Mouse (Mus musculus): ENCODE data around the gene Ubl5.

The Ubl5 gene

DNA sequence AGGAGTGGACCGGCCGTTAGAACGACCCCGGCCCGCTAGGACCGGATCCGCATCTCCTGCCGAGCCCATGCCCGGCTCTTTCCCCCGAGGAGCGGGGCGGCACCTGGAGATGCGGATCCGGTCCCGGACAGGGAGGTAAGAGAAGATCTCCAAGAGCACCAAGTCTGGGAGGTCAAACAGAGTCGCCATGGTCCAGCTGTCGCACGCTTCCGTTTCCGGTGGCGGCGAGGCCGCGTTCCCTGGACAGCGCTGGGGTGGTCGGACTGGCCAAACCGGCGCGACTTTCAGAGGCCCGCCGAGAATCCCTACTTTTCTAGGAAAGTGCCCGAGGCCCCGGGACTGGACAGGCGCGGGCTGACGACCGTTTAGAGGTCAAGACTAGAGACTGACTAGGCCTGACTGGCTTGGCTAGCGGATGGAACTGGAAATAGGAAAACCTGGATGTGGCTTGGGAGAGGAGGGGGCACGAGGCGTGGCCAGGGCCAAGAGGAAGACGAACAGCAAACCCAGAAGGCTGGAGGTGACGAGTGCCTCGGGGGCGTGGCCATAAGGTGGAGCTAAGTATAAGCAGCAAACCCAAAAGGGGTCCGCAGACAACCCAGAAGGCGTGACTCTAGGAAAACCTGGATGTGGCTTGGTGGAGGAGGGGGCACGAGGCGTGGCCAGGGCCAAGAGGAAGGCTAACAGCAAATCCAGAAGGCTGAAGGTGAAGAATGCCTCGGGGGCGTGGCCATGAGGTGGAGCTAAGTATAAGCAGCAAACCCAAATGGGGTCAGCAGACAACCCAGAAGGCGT, at the start of gene Ubl5:
Gene Ubl5 (plus strand): TSS at position 778 of the 795 bp plus-strand sequence.
- DNase-seq = peak; percentile 98

DNA sequence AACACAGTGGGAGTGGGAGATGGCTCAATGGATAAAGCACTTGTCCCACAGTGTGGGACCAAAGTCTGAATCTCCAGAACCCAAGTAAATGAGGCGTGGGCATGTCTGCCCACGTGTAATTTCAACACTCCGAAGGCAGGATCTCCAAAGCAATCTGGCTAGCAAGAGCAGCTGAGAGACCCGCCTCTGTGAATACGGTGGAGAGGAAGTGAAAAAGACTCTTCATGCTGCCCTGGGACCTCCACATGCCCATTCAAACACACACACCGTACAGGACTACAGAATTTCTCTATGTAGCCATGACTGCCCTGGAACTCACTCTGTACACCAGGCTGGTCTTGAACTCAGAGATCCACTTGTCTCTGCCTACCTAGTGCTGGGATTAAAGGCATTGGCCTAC, 41.4 kb upstream of the Ubl5 start:
- no peak for DNase-seq

DNA sequence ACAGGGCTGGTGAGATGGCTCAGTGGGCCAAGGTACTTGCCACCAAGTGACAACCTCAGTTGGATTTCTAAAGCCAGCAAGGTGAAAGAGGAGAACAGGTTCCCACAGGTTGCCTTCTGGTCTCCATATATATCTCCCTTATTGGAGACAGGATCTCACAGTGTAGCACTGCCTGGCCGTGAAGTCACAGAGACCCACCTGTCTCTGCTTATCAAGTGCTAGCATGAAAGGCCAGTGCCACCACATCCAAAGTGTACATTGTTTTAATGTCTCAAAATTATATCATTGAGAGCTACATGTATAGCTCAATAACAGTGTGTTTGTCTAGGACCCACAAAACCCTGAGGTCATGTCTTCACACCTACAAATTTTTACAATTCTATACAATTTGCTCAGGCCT, 36.4 kb upstream of the Ubl5 start:
- DNase-seq = no peak

DNA sequence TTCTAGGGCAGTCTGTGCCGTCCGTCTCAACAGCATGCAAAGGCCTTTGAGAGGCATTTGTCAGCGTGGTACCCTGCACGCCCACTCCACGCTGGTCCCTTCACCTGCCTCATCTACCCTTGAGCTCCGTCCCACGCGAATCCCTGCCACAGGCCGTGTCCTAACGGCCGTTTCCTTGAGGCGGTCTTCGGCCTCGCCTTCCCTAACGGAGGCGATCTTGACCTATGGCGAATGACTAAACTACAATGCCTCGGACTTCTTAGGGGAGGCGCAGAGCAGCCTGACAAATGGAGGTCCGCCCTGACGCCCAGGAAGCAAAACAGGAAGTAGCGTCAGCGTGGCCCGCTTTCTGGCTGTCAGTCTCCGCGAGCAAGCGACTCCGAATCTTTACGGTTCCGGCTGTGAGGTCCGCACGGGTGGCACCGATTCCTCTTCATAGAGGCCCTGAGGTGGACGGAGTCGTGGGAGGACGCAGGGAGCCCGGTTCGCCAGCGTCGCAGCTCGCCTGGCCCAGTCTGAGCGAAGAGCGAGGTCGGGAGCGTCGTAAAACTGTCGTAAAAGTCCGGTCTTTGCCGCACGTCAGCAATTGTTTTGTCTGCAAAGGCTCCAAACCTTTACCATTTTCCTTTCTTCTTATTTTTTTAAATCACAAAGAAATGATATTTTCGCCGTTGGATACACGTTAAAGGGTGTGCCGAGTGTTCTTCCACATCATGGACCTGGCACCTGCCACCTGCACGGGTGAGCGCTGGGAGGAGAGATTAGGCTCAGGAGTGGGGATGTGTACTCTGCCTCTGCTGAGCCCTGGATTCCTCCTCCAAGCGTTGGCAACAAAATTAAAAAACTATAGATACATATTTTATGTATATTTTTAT, 35.3 kb upstream of the Ubl5 start:
- DNase-seq = peak; percentile 85

DNA sequence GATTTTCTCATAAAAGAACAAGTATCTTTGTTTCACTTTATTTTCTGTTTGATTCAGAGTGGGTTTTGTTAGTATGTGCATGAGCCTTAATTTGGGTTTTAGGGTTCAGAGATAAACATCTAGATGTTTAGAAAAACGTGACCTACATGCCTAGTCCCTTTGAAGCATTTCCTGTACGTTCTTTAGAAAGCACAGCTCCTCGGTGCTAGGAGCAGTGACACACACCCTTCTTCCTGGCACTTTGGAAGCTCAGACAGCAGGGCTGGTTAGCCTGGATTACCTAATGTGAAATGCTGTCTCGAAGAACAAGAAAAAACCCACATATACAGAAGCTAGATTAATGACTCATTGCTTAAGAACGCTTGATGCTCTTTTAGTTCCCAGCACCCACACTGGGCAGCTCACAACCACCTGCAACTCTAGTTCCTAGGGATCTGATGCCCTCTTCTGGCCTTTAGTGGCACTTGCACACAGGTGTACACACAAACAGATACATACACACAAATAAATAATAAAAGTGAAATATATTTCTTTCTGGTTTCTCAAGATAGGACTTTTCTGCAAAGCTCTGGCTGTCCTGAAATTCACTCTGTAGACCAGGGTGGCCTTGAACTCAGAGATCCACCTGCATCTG, 32.7 kb upstream of the Ubl5 start:
- DNase-seq = peak; percentile 29

DNA sequence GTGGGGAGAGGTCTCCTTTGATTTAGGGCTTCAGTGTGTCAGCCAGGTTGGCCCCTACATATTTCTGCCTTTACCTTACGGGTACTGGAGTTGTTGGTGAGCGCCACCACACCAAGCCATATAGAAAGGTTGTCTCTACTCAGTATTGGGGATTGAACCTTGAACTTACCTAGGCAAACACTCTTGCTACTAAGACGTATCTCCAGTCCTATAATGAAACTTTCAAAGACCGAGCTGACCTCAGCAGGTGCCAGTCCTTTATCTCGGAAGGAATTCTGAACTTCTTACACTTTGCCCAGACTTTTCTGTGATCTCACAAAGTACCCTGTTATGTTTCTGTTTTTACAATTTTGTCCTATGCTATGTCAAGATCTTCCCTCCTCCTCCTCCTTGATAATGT, 30.7 kb upstream of the Ubl5 start:
- no peak for DNase-seq

DNA sequence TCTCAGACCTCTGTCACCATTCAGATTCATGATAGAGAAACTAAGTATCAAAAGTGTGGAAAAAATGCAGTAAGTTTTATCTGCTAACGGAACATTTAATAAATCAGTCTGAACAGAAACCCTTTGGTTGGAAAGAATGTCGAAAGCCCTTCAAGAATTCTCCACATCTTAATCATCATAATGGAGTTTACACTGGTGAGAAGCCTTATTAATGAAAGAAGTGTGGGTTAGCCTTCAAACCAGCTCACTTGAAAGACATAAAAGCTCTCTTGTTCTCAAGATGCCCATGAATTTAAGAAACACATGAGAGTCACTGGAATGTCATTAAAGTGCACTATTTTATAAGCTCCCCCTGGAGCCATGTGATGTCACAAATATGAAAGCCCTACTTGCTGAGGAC, 26.0 kb upstream of the Ubl5 start:
- DNase-seq = no peak

DNA sequence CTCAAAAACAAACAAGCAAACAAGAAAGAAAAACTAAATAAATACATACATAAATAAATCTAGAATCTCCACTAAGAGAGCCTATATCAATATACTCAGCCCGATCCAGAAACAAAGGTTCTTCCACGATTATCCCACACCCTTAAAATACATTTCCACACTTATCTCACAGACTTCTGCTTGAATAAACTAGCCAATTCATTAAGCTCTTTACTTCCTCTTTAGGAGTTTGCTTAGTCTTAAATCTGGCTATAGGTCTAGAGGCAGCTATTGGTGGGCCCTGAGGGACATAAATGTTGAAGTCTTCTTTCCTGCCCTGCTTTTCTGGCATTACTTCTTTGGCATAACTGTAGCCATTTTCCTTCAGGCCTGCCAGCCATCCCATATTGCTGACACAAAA, 11.3 kb upstream of the Ubl5 start:
- no peak for DNase-seq

DNA sequence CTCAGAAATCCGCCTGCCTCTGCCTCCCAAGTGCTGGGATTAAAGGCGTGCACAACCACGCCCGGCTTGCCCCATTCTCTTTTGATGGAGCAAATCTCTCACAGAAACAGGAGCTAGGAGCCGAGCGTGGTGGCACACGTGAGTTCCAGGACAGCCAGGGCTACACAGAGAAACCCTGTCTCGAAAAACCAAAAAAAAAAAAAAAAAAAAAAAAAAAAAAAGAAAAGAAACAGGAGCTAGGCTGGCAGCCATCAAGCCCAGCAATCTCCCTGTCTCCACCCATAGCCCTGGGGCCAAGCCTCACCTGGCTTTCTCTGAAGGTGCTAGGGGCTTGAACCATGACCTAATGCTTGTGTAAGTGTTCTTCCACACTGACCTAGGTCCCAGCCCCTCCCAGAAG, 7.0 kb upstream of the Ubl5 start:
- DNase-seq = peak; percentile 65

DNA sequence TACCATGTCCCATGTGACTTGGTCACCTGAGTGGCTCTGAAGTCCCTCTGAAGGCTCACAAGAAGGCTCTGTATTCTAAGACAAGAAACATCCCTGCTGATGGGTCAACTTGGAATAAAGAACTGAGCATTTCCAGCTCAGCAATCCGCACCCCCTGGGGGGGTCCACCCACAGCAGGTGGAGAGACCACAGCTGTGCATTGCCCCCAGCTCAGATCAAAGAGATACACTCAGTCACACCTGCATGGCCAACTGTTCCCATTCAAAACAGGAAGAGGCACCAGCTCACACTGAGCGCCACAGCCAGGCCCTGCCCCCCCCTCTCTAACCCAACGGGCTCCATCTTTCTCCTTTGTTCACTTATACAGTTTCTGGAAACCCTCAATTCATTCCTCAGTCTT, 6.4 kb upstream of the Ubl5 start:
- DNase-seq = peak; percentile 87

DNA sequence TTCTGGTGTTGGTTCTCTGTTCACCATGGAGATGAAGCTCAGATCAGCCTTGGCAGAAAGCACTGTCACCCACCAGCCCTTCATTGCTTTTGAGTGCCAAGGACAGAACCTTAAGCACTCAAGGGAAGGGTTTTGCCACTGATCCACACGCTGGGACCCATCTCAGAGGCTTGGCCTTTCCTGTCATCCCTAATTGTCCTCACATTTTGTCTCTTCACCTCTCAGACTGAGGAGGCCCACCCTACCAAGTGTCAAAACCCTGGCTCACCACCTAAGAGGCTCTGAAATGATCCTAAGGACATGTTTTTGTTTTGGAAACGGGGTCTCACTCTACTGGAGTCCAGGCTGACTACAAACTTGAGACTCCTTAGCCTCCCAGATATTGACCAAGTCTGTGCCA, 5.9 kb upstream of the Ubl5 start:
- no peak for DNase-seq

DNA sequence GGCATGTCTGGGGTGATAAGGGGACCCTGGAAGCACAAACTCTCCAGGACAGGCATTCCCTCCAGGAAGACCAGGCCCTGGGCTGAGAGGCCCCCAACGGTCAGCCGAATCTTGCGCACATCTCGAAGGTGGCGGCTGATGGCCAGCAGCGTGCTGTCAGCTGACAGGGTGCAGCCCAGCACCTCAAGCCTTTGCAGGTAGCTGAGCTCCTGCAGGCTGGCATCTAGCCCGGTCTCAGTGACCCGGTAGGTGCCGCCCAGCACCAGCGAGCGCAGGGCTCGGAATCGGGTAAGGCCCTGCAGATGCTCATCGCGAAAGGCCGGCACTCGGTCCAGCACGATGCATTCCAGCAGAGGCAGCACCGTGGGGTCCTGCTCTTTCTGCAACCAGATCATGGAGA, 4.1 kb upstream of the Ubl5 start:
- DNase-seq = no peak

DNA sequence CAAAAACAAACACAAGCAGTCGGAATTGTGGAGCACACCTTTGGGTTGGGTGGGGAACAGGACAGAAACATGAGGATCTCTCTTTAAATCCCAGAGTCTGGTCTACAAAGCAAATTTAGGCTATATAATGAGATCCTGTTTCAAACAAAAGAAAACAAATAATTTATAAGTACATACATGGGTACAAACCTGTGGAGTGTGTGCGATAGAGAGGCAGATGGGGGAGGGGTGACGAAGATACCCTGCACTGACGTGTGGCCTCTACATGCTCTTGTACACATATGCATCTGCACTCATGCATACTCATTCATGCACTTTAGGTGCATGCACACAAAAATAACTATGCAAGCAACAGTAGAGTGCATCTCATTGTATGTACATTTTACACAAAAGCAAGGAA, 3.2 kb upstream of the Ubl5 start:
- peak; percentile 68 for DNase-seq

DNA sequence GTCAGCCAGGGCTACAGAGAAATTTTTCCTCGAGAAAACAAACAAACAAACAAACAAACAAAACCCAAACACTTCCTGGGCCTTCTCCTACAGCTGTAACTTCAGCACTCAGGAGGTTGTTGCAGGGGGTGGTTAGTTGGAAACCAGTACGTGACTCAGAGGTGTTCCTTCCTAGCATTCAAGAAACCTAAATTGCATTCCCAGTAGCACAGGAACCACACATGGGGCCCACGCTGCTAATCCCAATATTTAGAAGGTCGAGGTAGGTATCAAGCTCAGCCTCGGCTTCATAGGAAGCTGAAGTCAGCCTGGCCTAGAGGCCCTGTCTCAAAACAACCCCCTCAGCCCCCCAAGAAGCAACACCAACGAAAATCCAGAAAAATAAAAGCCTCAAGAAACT, 1.2 kb upstream of the Ubl5 start:
- DNase-seq = peak; percentile 45

DNA sequence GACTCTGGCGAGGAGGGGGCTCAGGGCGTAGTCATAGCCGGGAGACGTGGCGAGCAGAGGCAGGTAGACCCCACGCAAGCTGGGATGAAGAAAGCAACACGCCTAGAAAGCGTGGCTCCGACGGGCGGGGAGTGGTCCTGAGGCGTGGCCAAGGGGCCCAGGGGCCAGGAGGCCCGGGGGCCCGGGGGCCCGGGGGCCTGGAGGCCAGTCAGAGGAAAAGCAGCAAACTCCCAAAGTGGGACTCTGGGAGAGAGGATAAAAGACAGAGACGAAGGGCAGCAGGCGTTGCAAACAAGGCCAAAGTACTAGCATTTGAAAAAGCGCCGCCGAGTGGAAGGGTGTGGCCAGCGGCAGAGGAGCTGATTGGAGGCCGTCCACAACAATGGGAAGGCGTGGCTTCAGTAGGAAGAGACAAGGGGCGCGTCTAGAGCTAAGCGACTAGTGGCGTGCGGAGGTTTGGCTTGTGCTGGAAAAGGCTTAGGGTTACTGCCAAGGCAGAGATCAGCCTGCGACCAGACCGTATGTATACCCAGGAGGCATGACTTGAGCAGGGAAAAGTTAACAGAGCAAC, 303 bp downstream of the Ubl5 start:
- DNase-seq = peak; percentile 92

DNA sequence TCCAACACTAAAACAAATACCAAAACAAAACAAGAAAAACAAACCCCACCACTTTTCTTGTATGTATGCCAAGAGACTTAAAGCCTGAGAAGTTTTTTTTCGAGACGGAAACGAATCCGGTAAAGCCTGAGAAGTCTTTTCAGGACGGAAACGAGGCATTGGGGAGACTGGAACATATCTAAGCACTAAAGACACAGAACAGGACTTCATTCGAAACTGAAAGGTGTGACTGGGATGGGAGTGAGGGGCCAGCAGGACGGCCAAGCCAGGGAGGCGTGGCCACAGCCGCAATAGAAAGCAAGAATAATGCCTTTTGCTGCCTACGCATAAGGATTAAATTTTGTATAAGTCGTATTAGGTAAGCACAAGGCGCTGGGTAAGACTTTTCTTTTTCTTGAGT, 1.1 kb downstream of the Ubl5 start:
- DNase-seq = peak; percentile 35

DNA sequence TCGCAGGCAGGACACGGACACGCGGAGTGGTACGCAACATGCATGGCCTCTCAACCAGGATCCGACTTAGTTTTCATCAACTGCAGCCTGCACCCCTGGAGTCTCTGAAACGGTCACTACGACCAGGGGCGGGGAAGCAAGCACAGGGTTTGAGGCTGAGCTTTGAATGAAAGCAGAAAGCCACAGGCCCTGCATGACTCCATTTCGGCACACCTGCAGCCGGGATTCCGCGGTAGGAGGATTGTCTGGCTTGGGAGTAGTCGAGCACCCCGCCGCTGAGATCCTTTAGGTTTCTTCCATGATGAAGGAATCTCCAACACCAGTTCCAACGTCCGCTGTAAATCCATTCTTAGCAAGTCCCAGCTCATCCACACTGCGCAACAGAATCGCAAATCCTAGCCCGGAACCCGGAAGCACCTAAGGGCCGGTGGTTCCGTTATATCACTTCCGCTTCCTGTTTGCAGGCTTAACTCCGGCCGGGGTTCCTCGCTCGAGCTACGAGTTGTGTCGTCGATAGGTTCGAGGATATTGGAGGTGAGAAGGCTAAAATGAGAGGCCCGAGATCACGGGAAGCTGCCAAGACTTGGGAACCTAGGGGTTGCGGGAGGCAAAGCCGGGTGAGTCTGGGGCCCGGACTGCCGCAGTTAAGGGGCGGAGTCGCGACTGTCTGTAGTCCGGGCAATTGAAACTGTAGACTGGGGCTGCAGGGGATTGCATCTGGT, 1.8 kb downstream of the Ubl5 start, which contains the start of gene Fbxl12:
Gene Fbxl12 (minus strand): TSS at position 408 of the 722 bp plus-strand sequence.
- DNase-seq = peak; percentile 76

DNA sequence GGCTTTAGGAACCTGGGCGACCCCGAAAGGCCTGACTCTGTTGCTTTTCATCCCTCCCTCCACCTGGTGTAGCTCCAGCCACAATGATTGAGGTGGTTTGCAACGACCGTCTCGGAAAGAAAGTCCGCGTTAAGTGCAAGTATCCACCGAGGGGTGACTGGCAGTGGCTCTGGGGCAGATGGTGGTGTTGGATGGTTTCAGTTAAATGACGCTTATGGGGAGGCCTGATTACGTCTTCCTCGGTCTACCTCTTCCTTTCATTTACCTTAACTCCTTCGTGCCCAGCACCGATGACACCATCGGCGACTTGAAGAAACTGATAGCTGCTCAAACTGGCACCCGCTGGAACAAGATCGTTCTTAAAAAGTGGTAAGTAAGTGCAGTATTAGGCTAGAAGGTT, 2.4 kb downstream of the Ubl5 start:
- no peak for DNase-seq

DNA sequence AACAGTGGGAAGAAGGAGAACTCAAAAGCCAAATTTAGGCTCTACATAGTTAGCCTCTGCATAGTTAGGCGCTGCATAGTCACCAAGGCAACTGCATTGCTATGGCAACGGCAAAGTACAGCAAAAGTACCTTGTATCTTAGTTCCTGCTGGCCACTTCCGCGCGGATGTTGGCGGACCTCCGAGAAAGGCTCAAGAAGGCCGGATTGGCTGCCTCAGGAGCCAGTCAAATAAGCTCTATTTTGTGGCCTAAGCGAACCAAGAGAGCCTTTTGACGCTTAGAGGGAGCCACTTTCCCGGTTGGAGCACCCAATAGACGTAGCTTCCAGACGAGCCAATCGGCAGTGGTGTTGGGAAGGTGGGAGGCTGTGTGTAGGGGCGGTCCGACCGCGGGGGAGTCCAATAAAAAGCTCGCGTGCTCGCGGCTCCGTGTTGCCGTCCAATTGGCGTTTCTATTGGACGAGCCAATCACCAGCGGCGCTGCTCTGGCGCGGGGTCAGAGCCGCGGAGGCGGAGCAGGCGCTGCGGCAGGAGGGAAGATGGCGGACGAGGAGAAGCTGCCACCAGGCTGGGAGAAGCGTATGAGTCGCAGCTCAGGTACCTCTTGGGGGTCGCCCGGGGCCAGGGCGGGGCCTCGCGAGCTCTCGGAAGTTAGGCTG, 9.1 kb downstream of the Ubl5 start, which contains the start of gene Pin1:
Gene Pin1 (plus strand): TSS at position 494 of the 658 bp plus-strand sequence.
- DNase-seq = peak; percentile 95

DNA sequence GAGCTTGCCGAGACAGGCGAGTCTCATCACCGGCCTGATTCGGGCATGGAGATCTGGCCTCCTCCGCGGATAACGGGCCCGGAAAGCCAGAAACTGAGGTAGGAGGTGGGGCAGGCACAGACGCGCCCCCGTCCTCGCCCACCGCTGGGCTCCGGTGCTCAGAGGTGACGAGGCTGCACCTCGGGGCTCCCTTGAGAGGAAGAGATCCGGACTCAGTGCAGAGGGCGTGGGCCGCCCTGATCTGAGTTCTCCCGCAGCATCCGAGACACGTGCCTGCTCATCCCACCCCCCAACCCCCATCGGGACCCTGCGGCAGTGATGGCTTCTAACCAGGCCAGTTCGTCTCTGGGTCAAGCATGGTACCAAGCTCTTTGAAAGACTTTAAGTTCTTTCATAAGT, 9.6 kb downstream of the Ubl5 start:
- no peak for DNase-seq

DNA sequence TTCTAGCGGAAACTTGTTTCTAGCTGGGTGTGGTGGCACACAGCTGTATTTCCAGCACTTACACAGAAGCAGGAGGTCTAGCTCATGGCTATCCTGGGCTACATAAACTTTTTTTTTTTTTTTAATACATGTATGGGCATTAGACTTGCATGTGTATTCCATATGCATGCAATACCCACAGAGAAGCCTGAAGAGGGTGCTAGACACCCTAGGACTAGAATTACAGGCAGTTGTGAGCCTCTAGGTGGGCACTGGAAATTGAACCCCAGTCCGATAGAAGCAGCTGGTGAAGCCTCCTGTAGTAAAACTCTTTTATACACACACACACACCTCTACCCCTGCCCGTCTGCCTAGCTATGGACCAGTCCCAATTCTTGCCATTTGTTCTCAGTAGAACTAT, 11.2 kb downstream of the Ubl5 start:
- DNase-seq = no peak

DNA sequence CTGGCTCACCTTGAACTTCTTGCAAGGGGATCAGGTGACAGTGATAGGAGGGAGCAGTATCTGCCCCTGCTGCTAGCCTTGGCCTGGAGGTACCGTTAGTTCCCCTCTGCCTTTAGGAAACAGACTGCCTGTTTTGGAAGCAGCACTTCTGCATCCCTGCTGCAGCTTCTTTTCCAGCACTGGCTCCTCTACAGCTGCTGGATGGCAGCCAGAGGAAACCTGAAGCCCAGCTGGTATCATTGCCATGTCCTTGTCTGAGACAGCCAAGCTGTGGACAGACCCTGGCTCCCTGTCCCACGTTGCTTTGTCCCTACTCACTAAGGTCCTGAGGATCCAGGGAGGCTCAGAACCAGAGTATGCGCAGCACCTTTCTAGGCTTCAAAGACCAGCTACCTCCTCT, 14.9 kb downstream of the Ubl5 start:
- DNase-seq = no peak

Measured in thymus, postnatal 4 days (tissue).